25 mouse cellular contexts compared by ENCODE assay signal in genomic region chr4:123693384-123693783, GRCm38 (mm10).
"Had no signal": no experiment of that assay in that cellular context is flagged by ENCODE, and none has a peak within 500 bp of the region (broad histone marks: within the 10 kb centered on the region; RNA-seq: fewer than 3 reads in every experiment).

No protein-coding gene starts in this region.

- DNase-seq: gastrocnemius, adult 2 months; gastrocnemius, postnatal 10 days; gastrocnemius, postnatal 25 days; heart, adult 18-20 months; heart, postnatal 10 days; heart, postnatal 4 days; kidney, adult 18-20 months; kidney, adult 9 months; kidney, postnatal 10 days; kidney, postnatal 36 days; layer of hippocampus, adult 9-11 months; layer of hippocampus, postnatal 36 days; left cerebral cortex, postnatal 4 days had no signal

- H3K27ac ChIP-seq: gastrocnemius, adult 2 months; heart, embryonic 10.5 days; hindbrain, embryonic 10.5 days; hindbrain, embryonic 12.5 days; hindbrain, embryonic 14.5 days; intestine, embryonic 15.5 days; limb, embryonic 13.5 days; limb, embryonic 15.5 days; liver, embryonic 12.5 days had no signal

- H3K27me3 ChIP-seq: heart, embryonic 12.5 days; hindbrain, embryonic 12.5 days; intestine, embryonic 15.5 days; limb, embryonic 13.5 days; limb, embryonic 15.5 days had no signal

- H3K36me3 ChIP-seq: heart, embryonic 10.5 days; heart, embryonic 12.5 days; hindbrain, embryonic 10.5 days; hindbrain, embryonic 12.5 days; intestine, embryonic 15.5 days; limb, embryonic 13.5 days; limb, embryonic 15.5 days; liver, embryonic 12.5 days had no signal

- H3K4me1 ChIP-seq: heart, embryonic 10.5 days; heart, embryonic 12.5 days; hindbrain, embryonic 10.5 days; hindbrain, embryonic 12.5 days; intestine, embryonic 15.5 days; limb, embryonic 13.5 days; limb, embryonic 15.5 days; liver, embryonic 12.5 days had no signal

- H3K4me2 ChIP-seq: heart, embryonic 12.5 days; hindbrain, embryonic 12.5 days; hindbrain, embryonic 14.5 days; intestine, embryonic 15.5 days; limb, embryonic 13.5 days; limb, embryonic 15.5 days; liver, embryonic 12.5 days had no signal

- H3K9ac ChIP-seq: heart, embryonic 12.5 days; hindbrain, embryonic 12.5 days; hindbrain, embryonic 14.5 days; intestine, embryonic 15.5 days; limb, embryonic 13.5 days; limb, embryonic 15.5 days; liver, embryonic 12.5 days had no signal

- ATAC-seq: hindbrain, embryonic 16.5 days; inflammation-experienced regulatory T-cells, adult 6 months; intestine, embryonic 15.5 days; intestine, postnatal 0 days; liver, embryonic 12.5 days had no signal

- H3K4me3 ChIP-seq: gastrocnemius, adult 2 months; heart, embryonic 10.5 days; heart, embryonic 12.5 days; hindbrain, embryonic 10.5 days; hindbrain, embryonic 12.5 days; intestine, embryonic 15.5 days; limb, embryonic 13.5 days; limb, embryonic 15.5 days; liver, embryonic 12.5 days had no signal

- H3K9me3 ChIP-seq: heart, embryonic 10.5 days; heart, embryonic 12.5 days; hindbrain, embryonic 10.5 days; hindbrain, embryonic 12.5 days; intestine, embryonic 15.5 days; limb, embryonic 13.5 days; limb, embryonic 15.5 days; liver, embryonic 12.5 days had no signal
